ENCODE assay signal across 19 mouse cellular contexts in genomic region chr12:71568251-71568650, GRCm38 (mm10).
"Had no signal": no experiment of that assay in that cellular context is flagged by ENCODE, and none has a peak within 500 bp of the region (broad histone marks: within the 10 kb centered on the region; RNA-seq: fewer than 3 reads in every experiment).

No protein-coding gene starts in this region.

- H3K27me3 ChIP-seq: lung, embryonic 15.5 days; midbrain, embryonic 15.5 days; neural tube, embryonic 13.5 days had no signal

- H3K36me3 ChIP-seq: lung, embryonic 15.5 days; midbrain, embryonic 12.5 days; midbrain, embryonic 15.5 days; neural tube, embryonic 13.5 days had no signal

- H3K4me2 ChIP-seq: lung, embryonic 15.5 days; midbrain, embryonic 12.5 days; midbrain, embryonic 15.5 days; neural tube, embryonic 13.5 days had no signal

- ATAC-seq: midbrain, embryonic 15.5 days had no signal

- H3K4me3 ChIP-seq: layer of hippocampus, adult 2 months; lung, embryonic 15.5 days; midbrain, embryonic 12.5 days; midbrain, embryonic 15.5 days; myocyte; neural tube, embryonic 13.5 days had no signal

- H3K9me3 ChIP-seq: lung, embryonic 15.5 days; midbrain, embryonic 12.5 days; midbrain, embryonic 15.5 days; neural tube, embryonic 13.5 days had no signal

- H3K27ac ChIP-seq: kidney, postnatal 0 days; liver, embryonic 14.5 days; lung, embryonic 15.5 days; midbrain, embryonic 12.5 days; midbrain, embryonic 15.5 days; neural tube, embryonic 13.5 days had no signal

- H3K9ac ChIP-seq: liver, embryonic 14.5 days; lung, embryonic 15.5 days; midbrain, embryonic 12.5 days; midbrain, embryonic 15.5 days; neural tube, embryonic 13.5 days had no signal

- H3K4me1 ChIP-seq: lung, embryonic 15.5 days had no signal

- DNase-seq: kidney, adult 2 months; kidney, postnatal 25 days; layer of hippocampus, adult 9-11 months; lung, adult 18-20 months; lung, postnatal 14 days; lung, postnatal 4 days; retina, postnatal 1 day; right cerebral cortex, postnatal 25 days; spleen, adult 18-20 months; thymus, adult 18-20 months; thymus, postnatal 36 days had no signal
